Mouse (Mus musculus) spleen, postnatal 0 days (tissue): ENCODE results near the gene Tas2r124. TPM values are rescaled to one million over a fixed set of nuclear protein-coding genes. Genes with fewer than 3 reads are reported as not detected.

Experiments
- polyA plus RNA-seq: library from polyadenylated mRNA; unstranded; fragments of >200 nt; fragmentation: Nextera tagmentation; extraction: Ambion mirVana; gene quantifications from 2 replicates; pipeline ENCODE4 v1.2.1, GENCODE M21; 2015

Tas2r124 gene
- not detected in 2 replicates for polyA plus RNA-seq

DNA sequence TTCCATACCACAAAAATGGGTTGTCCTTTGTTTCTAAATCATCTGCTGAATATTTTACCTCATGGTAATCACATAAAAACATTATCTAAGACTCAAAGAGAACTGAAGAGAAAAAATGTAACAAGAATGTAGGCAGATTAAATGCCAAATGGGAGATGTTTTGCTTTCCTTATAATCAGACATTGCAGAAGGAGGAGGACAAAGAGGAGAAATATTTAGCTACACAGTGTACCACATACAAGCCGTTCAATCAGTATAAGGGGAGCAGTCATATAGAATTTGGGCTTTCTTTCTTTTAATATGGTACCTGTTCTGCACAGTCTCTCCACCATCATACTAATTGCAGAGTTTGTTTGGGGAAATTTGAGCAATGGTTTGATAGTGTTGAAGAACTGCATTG lies at the start of gene Tas2r124:
Gene Tas2r124, plus strand, starts transcription at position 301 of the 400 bp plus-strand sequence.

DNA sequence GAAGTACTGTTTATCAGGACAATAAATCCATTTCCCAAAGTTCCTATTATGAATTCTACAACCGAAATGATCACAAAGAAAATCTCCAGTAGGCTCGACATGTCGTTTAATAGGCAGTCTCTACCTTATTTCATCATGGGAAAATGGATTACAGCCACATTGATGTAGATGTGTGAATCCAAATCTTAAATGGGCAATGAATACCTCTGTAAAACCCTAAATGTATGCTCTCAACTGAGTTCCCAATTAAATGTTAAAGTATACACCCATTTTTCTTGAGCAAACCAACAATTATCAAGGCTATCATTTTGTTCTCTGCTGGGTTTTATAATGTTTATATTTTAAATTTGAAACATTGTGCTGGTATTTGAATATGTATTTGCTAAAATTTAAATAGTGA lies 42.7 kb upstream of the Tas2r124 start, which contains the start of gene Tas2r122:
Gene Tas2r122, minus strand, starts transcription at position 101 of the 400 bp plus-strand sequence.

GRCm38 (mm10) chr6:132737935-132738334 lies 16.6 kb upstream of the Tas2r124 start, which contains the start of gene Tas2r115:
Gene Tas2r115 (minus strand): TSS chr6:132738035.

GRCm38 (mm10) chr6:132761831-132762230 lies 7.3 kb downstream of the Tas2r124 start, which contains the start of gene Tas2r102:
Gene Tas2r102 (plus strand): TSS chr6:132762131.

GRCm38 (mm10) chr6:132778062-132778461 lies 23.5 kb downstream of the Tas2r124 start, which contains the start of gene Tas2r136:
Gene Tas2r136 (minus strand): TSS chr6:132778162.

GRCm38 (mm10) chr6:132802518-132802917 lies 48.0 kb downstream of the Tas2r124 start, which contains the start of gene Tas2r117:
Gene Tas2r117 (plus strand): TSS chr6:132802818.

Other genes starting within 250 kb of the Tas2r124 start
- gene Prh1, start 184.9 kb upstream of the Tas2r124 start, polyA plus RNA-seq: not detected in 2 replicates
- not detected in 2 replicates for gene Prp2, start 158.8 kb upstream of the Tas2r124 start, polyA plus RNA-seq
- gene A630073D07Rik, start 103.2 kb upstream of the Tas2r124 start, polyA plus RNA-seq: not detected in 2 replicates
- not detected in 2 replicates for gene Tas2r120, start 97.8 kb upstream of the Tas2r124 start, polyA plus RNA-seq
- not detected in 2 replicates for gene Tas2r121, start 53.7 kb upstream of the Tas2r124 start, polyA plus RNA-seq
- not detected in 2 replicates for gene Tas2r122, start 42.8 kb upstream of the Tas2r124 start, polyA plus RNA-seq
- not detected in 2 replicates for gene Tas2r115, start 16.7 kb upstream of the Tas2r124 start, polyA plus RNA-seq
- gene Tas2r102, start 7.4 kb downstream of the Tas2r124 start, polyA plus RNA-seq: not detected in 2 replicates
- not detected in 2 replicates for gene Tas2r136, start 23.4 kb downstream of the Tas2r124 start, polyA plus RNA-seq
- gene Tas2r117, start 48.1 kb downstream of the Tas2r124 start, polyA plus RNA-seq: not detected in 2 replicates
- not detected in 2 replicates for gene Tas2r123, start 92.4 kb downstream of the Tas2r124 start, polyA plus RNA-seq
- not detected in 2 replicates for gene Tas2r116, start 100.7 kb downstream of the Tas2r124 start, polyA plus RNA-seq
- not detected in 2 replicates for gene Tas2r110, start 113.3 kb downstream of the Tas2r124 start, polyA plus RNA-seq
- gene Tas2r113, start 138.3 kb downstream of the Tas2r124 start, polyA plus RNA-seq: not detected in 2 replicates
- not detected in 2 replicates for gene Tas2r125, start 154.9 kb downstream of the Tas2r124 start, polyA plus RNA-seq
- gene Tas2r129, start 196.4 kb downstream of the Tas2r124 start, polyA plus RNA-seq: not detected in 2 replicates
- not detected in 2 replicates for gene Tas2r131, start 203.2 kb downstream of the Tas2r124 start, polyA plus RNA-seq
- gene Tas2r109, start 226.2 kb downstream of the Tas2r124 start, polyA plus RNA-seq: not detected in 2 replicates